Mouse (Mus musculus): ENCODE measurements around the gene Rab35. TPM values are rescaled to one million over a fixed set of nuclear protein-coding genes. Genes with fewer than 3 reads are reported as not detected.

Gene Rab35
- 10 to 100 TPM; 43.1 to 46.3 TPM for total RNA-seq (2021)

- peak; percentile 95 to 97 for DNase-seq
- intact Hi-C loops (cut with DNase I), result no loop called here
These were observed at the start of gene Rab35 for GRCm38 (mm10) chr5:115631505-115632357. Rab35 (plus strand) TSS chr5:115631908.

- intact Hi-C loops (cut with DNase I), result no loop called here
These were observed 46.1 kb upstream of the Rab35 start for GRCm38 (mm10) chr5:115585616-115586015.

DNA sequence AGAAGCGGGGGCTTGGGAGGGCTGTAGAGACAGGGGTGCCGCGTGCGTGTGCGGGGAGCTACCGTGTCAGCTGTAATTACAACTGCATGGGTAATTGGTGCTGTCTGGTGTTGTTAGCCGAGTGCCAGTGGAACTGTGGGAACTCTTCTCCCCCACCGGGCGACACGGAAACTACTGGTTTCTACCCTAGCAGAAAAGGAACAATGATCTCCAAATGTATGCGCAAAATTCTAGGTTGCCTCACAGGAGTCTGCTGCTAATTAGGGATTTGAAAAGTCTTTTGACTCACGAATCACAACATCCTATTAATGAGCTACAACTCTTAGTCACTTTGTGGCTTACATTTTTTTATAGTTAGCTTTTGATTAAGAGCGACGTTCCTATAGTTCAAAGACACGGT, 45.5 kb upstream of the Rab35 start:
- no peak for DNase-seq
- intact Hi-C loops (cut with DNase I), result no loop called here

More at GRCm38 (mm10) chr5:115585616-115586015, 46.1 kb upstream of the Rab35 start:
- no peak for DNase-seq

GRCm38 (mm10) chr5:115586780-115587179, 44.9 kb upstream of the Rab35 start:
- intact Hi-C loops (cut with DNase I), result no loop called here
- DNase-seq, result no peak

- DNase-seq, result no peak
- intact Hi-C loops (cut with DNase I), result no loop called here
These were observed 40.7 kb upstream of the Rab35 start for GRCm38 (mm10) chr5:115591028-115591427.

- DNase-seq, result no peak
- intact Hi-C loops (cut with DNase I), result no loop called here
These were observed 40.2 kb upstream of the Rab35 start for GRCm38 (mm10) chr5:115591506-115591905.

DNA sequence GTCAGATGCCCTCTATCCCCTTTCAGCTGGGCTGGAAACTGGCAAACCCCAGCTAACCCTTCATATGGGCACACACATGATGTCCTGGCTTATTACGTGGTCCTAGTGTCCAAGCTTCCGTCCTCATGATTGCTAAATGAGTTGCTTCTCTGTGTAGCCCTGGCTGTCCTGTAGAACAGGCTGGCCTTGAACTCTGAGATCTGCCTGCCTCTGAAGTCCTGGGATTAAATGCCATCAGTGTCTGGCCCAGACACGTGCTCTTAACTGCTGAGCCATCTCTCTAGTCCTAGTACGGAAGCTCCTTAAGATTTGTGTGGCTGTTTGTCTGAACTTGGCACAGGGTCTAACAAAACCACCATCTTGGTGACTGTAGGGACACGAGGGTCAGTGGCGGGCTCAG, 28.1 kb upstream of the Rab35 start:
- DNase-seq, result no peak
- intact Hi-C loops (cut with DNase I), result no loop called here

DNA sequence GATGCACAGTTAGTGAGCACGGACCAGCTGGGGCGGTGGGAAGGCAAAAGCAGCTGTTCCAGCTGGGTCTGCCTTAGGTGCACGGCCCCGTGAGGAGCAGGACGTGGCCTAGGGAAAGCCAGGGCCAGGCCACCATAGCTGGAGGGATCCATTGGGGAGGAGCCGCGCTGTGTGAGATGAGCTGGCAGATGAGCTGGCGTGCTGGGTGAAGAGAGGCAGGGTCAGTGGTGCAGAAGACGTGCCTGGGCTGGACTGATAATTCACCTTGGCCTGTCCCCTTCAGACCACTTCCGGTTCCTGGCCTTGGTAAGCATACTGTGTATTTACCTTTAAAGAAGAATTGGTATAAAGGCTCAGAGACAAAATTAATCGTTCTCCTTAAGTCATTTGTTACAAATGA, 20.1 kb upstream of the Rab35 start:
- DNase-seq, result no peak
- intact Hi-C loops (cut with DNase I), result no loop called here

DNA sequence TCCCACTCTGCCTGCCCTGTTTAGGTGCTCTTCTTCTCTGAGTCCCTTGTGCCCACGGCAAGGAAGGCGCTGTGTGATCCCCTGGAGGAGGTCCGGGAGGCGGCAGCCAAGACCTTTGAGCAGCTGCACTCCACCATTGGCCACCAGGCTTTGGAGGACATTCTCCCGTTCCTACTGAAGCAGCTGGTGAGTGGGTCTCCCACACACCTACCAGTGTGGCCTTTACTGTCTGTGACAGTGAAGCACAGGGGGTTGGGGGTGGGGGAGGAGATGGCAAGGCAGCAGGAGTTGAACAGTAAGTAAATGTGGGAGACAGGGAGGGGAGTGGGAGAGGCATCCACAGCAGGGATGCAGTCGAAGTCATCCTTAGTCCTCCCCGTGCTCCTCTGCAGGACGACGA, 18.4 kb upstream of the Rab35 start:
- no peak for DNase-seq
- intact Hi-C loops (cut with DNase I), result no loop called here

DNA sequence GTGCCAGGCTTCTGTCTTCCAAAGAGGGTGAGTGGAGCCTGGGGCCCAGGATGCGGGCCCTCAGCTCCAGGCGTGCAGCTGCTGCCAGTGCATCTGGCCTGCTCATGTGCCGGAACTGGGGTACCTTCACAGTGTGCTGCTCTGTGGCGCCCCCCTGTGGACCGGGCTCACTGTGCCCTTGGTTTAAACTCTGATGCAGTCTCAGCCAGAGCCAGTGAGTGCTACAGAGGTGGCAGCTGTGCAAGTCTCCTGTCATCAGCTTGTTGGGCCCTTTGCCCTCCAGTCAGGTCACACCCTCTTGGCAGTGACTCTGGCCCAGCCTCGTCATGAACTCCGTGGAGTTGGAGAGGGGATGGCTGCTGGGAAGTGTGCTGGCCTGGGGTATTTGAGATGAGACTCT, 16.8 kb upstream of the Rab35 start:
- intact Hi-C loops (cut with DNase I), result no loop called here
- peak; percentile 54 to 68 for DNase-seq

DNA sequence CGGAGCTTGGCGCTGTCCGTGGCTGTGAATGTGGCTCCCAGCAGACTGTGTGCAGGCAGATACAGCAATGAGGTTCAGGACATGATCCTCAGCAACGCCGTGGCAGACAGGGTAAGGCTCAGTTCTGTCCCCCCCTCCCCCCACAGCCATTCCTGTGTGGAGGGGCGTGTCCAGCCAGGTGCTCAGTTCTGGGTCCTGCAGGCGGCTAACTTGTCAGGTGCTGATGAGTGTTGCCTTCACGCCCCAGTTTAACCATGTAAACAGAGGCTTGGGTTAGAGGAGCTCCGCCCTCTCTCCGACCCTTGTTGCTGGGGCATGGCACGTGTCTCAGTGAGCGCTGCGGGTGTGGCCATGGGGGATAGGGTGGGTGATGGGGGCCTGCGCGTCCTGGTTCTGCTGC, 12.0 kb upstream of the Rab35 start:
- DNase-seq, result no peak
- intact Hi-C loops (cut with DNase I), result no loop called here

GRCm38 (mm10) chr5:115622686-115623085, 9.0 kb upstream of the Rab35 start:
- intact Hi-C loops (cut with DNase I), result no loop called here

GRCm38 (mm10) chr5:115623694-115624440, 7.8 kb upstream of the Rab35 start:
- DNase-seq, result peak in 1 of 2 experiments; percentile 40
- intact Hi-C loops (cut with DNase I), result no loop called here

More at GRCm38 (mm10) chr5:115622686-115623085, 9.0 kb upstream of the Rab35 start:
- no peak for DNase-seq

DNA sequence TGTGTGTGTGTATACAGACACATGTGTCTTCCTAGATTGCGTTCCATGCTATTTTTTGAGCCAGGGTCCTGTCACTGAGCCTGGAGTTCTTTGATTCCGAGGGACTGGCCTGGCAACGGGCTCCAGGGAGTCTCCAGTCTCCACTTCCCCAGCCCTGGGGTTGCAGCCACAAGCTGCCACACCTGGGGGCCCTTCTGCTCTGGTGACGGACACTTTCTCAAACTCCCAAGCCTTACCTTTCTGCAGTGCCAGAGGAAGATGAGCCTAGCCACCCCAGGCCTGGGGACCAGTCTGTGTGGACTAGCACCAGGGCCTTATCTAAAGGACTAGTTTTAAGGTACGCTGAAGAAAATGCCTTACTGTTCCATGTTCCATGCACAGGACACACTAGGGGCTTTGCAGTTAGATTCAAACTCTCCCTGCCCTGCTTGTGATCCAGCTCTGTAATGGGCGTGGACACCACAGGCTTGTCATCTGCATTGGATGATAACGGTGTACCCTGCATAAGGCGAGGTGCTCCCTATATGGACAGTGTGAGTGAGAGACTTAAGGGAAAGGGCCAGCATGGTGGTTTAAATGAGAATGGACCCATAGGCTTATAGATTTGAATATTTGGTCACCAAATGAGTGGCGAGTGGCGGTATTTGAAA, 5.3 kb upstream of the Rab35 start:
- DNase-seq, result no peak
- intact Hi-C loops (cut with DNase I), result no loop called here

DNA sequence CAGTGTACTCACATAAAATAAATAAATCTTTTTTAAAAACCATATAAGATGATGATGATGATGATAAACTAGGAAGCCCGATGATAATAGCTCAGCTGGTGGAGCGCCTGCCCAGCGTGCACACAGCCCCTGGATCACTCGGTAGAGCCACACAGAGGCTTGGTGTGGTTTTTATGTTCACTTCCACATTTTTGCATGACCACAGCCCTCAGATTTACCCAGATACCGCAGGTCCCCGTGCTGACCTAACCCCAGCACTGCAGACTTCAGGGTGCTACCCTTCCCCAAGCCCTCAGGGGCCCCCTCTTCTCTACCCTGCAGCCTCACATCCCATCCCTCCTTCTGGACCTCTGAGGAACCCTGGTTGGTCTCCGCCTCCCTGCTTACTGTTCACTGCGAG, 3.6 kb upstream of the Rab35 start:
- intact Hi-C loops (cut with DNase I), result no loop called here
- no peak for DNase-seq

GRCm38 (mm10) chr5:115629672-115630071, 2.0 kb upstream of the Rab35 start:
- intact Hi-C loops (cut with DNase I), result no loop called here
- no peak for DNase-seq

DNA sequence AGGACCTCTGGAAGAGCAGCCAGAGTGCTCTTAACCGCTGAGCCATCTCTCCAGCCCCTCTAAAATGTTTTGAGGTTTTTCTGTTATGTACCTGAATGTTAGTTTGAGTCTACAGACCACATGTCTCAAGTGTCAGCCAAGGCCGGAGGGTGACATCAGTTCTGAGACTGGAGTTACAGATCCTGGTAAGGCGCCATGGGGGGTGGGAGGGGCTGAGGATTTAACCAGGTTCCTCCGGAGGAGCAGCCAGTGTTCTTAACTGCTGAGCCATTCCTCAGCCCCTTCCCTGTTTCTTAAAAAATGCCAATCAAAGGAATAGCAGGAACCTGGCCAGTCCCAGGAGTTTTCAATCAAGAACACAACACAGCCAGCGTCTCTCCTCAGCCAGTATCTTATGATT, 1.4 kb upstream of the Rab35 start:
- DNase-seq, result no peak
- intact Hi-C loops (cut with DNase I), result no loop called here

GRCm38 (mm10) chr5:115632358-115632714, 628 bp downstream of the Rab35 start:
- intact Hi-C loops (cut with DNase I), result no loop called here

GRCm38 (mm10) chr5:115633060-115633459, 1.4 kb downstream of the Rab35 start:
- intact Hi-C loops (cut with DNase I), result no loop called here
- DNase-seq, result no peak

More at GRCm38 (mm10) chr5:115632358-115632714, 628 bp downstream of the Rab35 start:
- peak; percentile 39 to 50 for DNase-seq

DNA sequence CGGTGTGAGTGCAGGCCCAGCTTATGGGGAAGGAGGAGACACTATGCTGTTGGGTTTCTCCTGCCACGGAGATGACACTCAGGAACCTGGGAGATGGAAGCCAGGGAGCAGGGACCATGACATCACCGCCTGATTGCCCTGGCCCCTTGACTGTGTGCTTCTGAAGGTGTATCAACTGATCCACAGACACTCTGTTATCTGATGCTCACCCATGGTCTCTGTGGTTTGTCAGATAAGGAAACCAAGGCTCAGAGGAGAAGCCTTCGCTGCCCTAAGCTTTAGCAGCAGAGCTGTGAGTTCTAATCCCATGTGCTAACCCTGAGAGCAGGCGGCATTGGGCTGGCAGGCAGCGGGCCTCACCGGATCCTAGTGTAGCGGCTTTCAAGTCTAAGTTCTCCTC, 2.3 kb downstream of the Rab35 start:
- no peak for DNase-seq
- intact Hi-C loops (cut with DNase I), result loop anchor here (2.0 kb wide), 1 partner anchor 19 kb away; no protein-coding TSS in a partner anchor

DNA sequence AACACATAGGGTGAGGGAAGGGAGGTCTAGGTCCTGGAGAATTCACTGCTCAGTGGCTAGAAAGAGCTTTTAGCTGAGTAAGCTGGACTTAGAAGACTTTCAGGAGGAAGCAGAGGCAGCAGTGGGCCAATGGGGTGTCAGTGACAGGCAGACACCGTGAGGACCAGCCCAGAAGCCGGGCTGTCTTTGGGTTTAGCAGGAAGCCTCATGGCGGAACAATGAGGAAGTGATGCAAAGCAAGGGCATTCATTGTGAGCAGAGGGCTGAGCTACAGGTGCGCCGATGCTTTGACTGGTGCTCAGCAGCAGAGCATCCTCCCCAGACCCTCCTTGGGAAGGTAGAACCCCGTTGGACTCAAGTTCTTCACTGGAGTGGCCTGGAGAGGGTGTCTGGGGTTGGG, 3.8 kb downstream of the Rab35 start:
- intact Hi-C loops (cut with DNase I), result loop anchor here (2.0 kb wide), 1 partner anchor 17 kb away; no protein-coding TSS in a partner anchor
- DNase-seq, result no peak
